Mouse (Mus musculus) CH12.LX (cell line): ENCODE data around the gene Traf2. TPM values are rescaled to one million over a fixed set of nuclear protein-coding genes. Genes with fewer than 3 reads are reported as not detected.
A peak's percentile ranks its signal among the peaks of the same experiment; 100 is the strongest.

Source experiments
- DNase-seq: peaks from one replicate; pipeline ENCODE4 v3.0.0-alpha.2; 2013; ENCODE audit errors: extremely low read depth
- H3K27ac ChIP-seq: 2 replicates; pipeline ENCODE4 v1.5.1; 2012; ENCODE audit warnings: low read depth, mild to moderate bottlenecking, control low read depth, moderate library complexity; ENCODE audit not compliant: insufficient read depth
- H3K27me3 ChIP-seq: replicated peaks from 2 replicates; pipeline ENCODE3; 2012; ENCODE audit warnings: inconsistent platforms
- H3K36me3 ChIP-seq, 2 experiments: replicated peaks in 1 of 2; 2 replicates each; pipeline versions ENCODE3 to v1.6.1; 2012; ENCODE audit warnings: inconsistent platforms in 1 of 2, low read length in 1 of 2, mild to moderate bottlenecking in 1 of 2, mixed read lengths in 1 of 2, moderate library complexity in 1 of 2; ENCODE audit not compliant: control insufficient read depth in 1 of 2, insufficient read depth in 1 of 2
- H3K4me1 ChIP-seq, 2 experiments: 2 replicates each; pipeline ENCODE4 v1.6.1; 2012; ENCODE audit warnings: inconsistent platforms in 1 of 2, moderate library complexity in 1 of 2; ENCODE audit not compliant: insufficient read depth in 2 of 2, control insufficient read depth in 1 of 2
- H3K4me2 ChIP-seq: 2 replicates; pipeline ENCODE4 v1.6.1; 2012; ENCODE audit warnings: low read depth, mild to moderate bottlenecking, control low read depth; ENCODE audit not compliant: poor library complexity, insufficient read depth, severe bottlenecking
- H3K4me3 ChIP-seq, 3 experiments: fragments of 150-350 bp in 1 of 3; sonication (generic) in 1 of 3; replicated peaks in 1 of 3; 2 replicates each; pipeline versions ENCODE3 to v1.5.1; 2011 to 2012; ENCODE audit warnings: low read depth in 2 of 3, low read length in 2 of 3, mild to moderate bottlenecking in 2 of 3, moderate library complexity in 2 of 3, control low read depth in 1 of 3, improper control_type of control experiment in 1 of 3, inconsistent platforms in 1 of 3, mixed read lengths in 1 of 3; ENCODE audit not compliant: poor library complexity in 1 of 3
- H3K79me2 ChIP-seq: replicated peaks from 2 replicates; pipeline ENCODE4 v1.6.1; 2012; ENCODE audit warnings: mild to moderate bottlenecking, moderate library complexity; ENCODE audit not compliant: control insufficient read depth, poor library complexity, insufficient read depth, severe bottlenecking; ENCODE audit errors: extremely low read depth
- H3K9ac ChIP-seq: 2 replicates; pipeline ENCODE4 v1.6.1; 2012; ENCODE audit warnings: low read depth, mild to moderate bottlenecking, control low read depth, moderate library complexity; ENCODE audit not compliant: insufficient read depth
- H3K9me3 ChIP-seq: replicated peaks from 2 replicates; pipeline ENCODE3; 2012; ENCODE audit warnings: low read length, inconsistent platforms, mixed read lengths
- BHLHE40 ChIP-seq: IDR thresholded peaks from 2 replicates; pipeline ENCODE4 v1.6.1; 2011; ENCODE audit warnings: mild to moderate bottlenecking, low read depth, low read length, improper control_type of control experiment
- CHD1 ChIP-seq: IDR thresholded peaks from 2 replicates; pipeline ENCODE4 v1.6.1; 2012; ENCODE audit warnings: low read depth, low read length, improper control_type of control experiment, inconsistent platforms
- CHD2 ChIP-seq: IDR thresholded peaks from 2 replicates; pipeline ENCODE4 v1.6.1; 2011; ENCODE audit warnings: low read length, improper control_type of control experiment
- CTCF ChIP-seq, 2 experiments: IDR thresholded peaks in 1 of 2; conservative IDR thresholded peaks in 1 of 2; 2 replicates each; pipeline ENCODE4 v1.5.1; 2011 to 2012; ENCODE audit warnings: low read depth in 2 of 2, low read length in 2 of 2, improper control_type of control experiment in 1 of 2, inconsistent platforms in 1 of 2, mild to moderate bottlenecking in 1 of 2, moderate library complexity in 1 of 2
- E2F4 ChIP-seq: IDR thresholded peaks from 2 replicates; pipeline ENCODE4 v1.6.1; 2011; ENCODE audit warnings: low read depth, low read length, improper control_type of control experiment; ENCODE audit not compliant: insufficient replicate concordance
- ELF1 ChIP-seq: IDR thresholded peaks from 2 replicates; pipeline ENCODE4 v1.6.1; 2014; ENCODE audit warnings: low read depth, mild to moderate bottlenecking, inconsistent platforms, low read length, improper control_type of control experiment
- EP300 ChIP-seq: IDR thresholded peaks from 2 replicates; pipeline ENCODE4 v1.6.1; 2011; ENCODE audit warnings: low read length, improper control_type of control experiment
- ETS1 ChIP-seq: conservative IDR thresholded peaks from 2 replicates; pipeline ENCODE4 v1.6.1; 2012; ENCODE audit warnings: low read depth, mild to moderate bottlenecking, inconsistent platforms, low read length, improper control_type of control experiment, moderate library complexity
- GABPA ChIP-seq: IDR thresholded peaks from 2 replicates; pipeline ENCODE4 v1.6.1; 2012; ENCODE audit warnings: low read depth, low read length, improper control_type of control experiment, inconsistent platforms; ENCODE audit not compliant: insufficient replicate concordance
- HCFC1 ChIP-seq: IDR thresholded peaks from 2 replicates; pipeline ENCODE4 v1.6.1; 2012; ENCODE audit warnings: low read depth, mild to moderate bottlenecking, inconsistent platforms, low read length, improper control_type of control experiment
- IRF4 ChIP-seq: IDR thresholded peaks from 2 replicates; pipeline ENCODE4 v1.6.1; 2014; ENCODE audit warnings: low read depth, mild to moderate bottlenecking, inconsistent platforms, low read length, improper control_type of control experiment
- JUN ChIP-seq: IDR thresholded peaks from 2 replicates; pipeline ENCODE4 v1.6.1; 2011; ENCODE audit warnings: low read depth, mild to moderate bottlenecking, low read length, improper control_type of control experiment, moderate library complexity; ENCODE audit not compliant: insufficient read depth
- JUND ChIP-seq: conservative IDR thresholded peaks from 2 replicates; pipeline ENCODE4 v1.6.1; 2011; ENCODE audit warnings: low read depth, low read length, improper control_type of control experiment
- KAT2A ChIP-seq: IDR thresholded peaks from 2 replicates; pipeline ENCODE4 v1.6.1; 2012; ENCODE audit warnings: low read length, improper control_type of control experiment, inconsistent platforms; ENCODE audit not compliant: insufficient replicate concordance
- MAFK ChIP-seq: IDR thresholded peaks from 2 replicates; pipeline ENCODE4 v1.6.1; 2011; ENCODE audit warnings: low read length, improper control_type of control experiment; ENCODE audit not compliant: insufficient replicate concordance
- MAX ChIP-seq: IDR thresholded peaks from 2 replicates; pipeline ENCODE4 v1.6.1; 2011; ENCODE audit warnings: low read length, improper control_type of control experiment
- MAZ ChIP-seq: IDR thresholded peaks from 2 replicates; pipeline ENCODE4 v1.6.1; 2012; ENCODE audit warnings: low read depth, mild to moderate bottlenecking, inconsistent platforms, low read length, improper control_type of control experiment, moderate library complexity
- MEF2A ChIP-seq: IDR thresholded peaks from 2 replicates; pipeline ENCODE4 v1.6.1; 2014; ENCODE audit warnings: low read depth, mild to moderate bottlenecking, inconsistent platforms, low read length, improper control_type of control experiment, borderline replicate concordance
- MXI1 ChIP-seq: IDR thresholded peaks from 2 replicates; pipeline ENCODE4 v1.6.1; 2011; ENCODE audit warnings: mild to moderate bottlenecking, low read depth, low read length, improper control_type of control experiment
- MYC ChIP-seq: IDR thresholded peaks from 2 replicates; pipeline ENCODE4 v1.6.1; 2011; ENCODE audit warnings: low read depth, mild to moderate bottlenecking, improper control_type of control experiment, low read length
- NELFE ChIP-seq: IDR thresholded peaks from 2 replicates; pipeline ENCODE4 v1.6.1; 2011; ENCODE audit warnings: low read depth, low read length, improper control_type of control experiment
- NRF1 ChIP-seq: IDR thresholded peaks from 2 replicates; pipeline ENCODE4 v1.6.1; 2014; ENCODE audit warnings: low read depth, mild to moderate bottlenecking, inconsistent platforms, low read length, improper control_type of control experiment, moderate library complexity
- PAX5 ChIP-seq: IDR thresholded peaks from 2 replicates; pipeline ENCODE4 v1.6.1; 2012; ENCODE audit warnings: low read length, inconsistent platforms, mixed read lengths
- POLR2A ChIP-seq: IDR thresholded peaks from 2 replicates; pipeline ENCODE4 v1.6.1; 2011; ENCODE audit warnings: low read depth, mild to moderate bottlenecking, improper control_type of control experiment, low read length
- POLR2AphosphoS2 ChIP-seq: IDR thresholded peaks from 2 replicates; pipeline ENCODE4 v1.6.1; 2011; ENCODE audit warnings: low read depth, low read length, improper control_type of control experiment
- RAD21 ChIP-seq: IDR thresholded peaks from 2 replicates; pipeline ENCODE4 v1.6.1; 2011; ENCODE audit warnings: low read depth, mild to moderate bottlenecking, low read length, improper control_type of control experiment, moderate library complexity
- RCOR1 ChIP-seq: conservative IDR thresholded peaks from 2 replicates; pipeline ENCODE4 v1.6.1; 2012; ENCODE audit warnings: low read depth, mild to moderate bottlenecking, inconsistent platforms, low read length, improper control_type of control experiment
- SIN3A ChIP-seq: IDR thresholded peaks from 2 replicates; pipeline ENCODE4 v1.6.1; 2012; ENCODE audit warnings: low read length, improper control_type of control experiment, inconsistent platforms
- SMC3 ChIP-seq: IDR thresholded peaks from 2 replicates; pipeline ENCODE4 v1.6.1; 2011; ENCODE audit warnings: low read depth, low read length, improper control_type of control experiment
- TBP ChIP-seq: conservative IDR thresholded peaks from 2 replicates; pipeline ENCODE4 v1.6.1; 2011; ENCODE audit warnings: low read depth, low read length, improper control_type of control experiment
- TCF12 ChIP-seq: IDR thresholded peaks from 2 replicates; pipeline ENCODE4 v1.6.1; 2014; ENCODE audit warnings: low read depth, mild to moderate bottlenecking, inconsistent platforms, low read length, improper control_type of control experiment
- UBTF ChIP-seq: IDR thresholded peaks from 2 replicates; pipeline ENCODE4 v1.6.1; 2012; ENCODE audit warnings: low read depth, mild to moderate bottlenecking, inconsistent platforms, low read length, improper control_type of control experiment, moderate library complexity
- USF1 ChIP-seq: IDR thresholded peaks from 2 replicates; pipeline ENCODE4 v1.6.1; 2014; ENCODE audit warnings: low read depth, mild to moderate bottlenecking, inconsistent platforms, low read length, improper control_type of control experiment
- USF2 ChIP-seq: conservative IDR thresholded peaks from 2 replicates; pipeline ENCODE4 v1.6.1; 2011; ENCODE audit warnings: low read depth, low read length, improper control_type of control experiment
- ZC3H11A ChIP-seq: IDR thresholded peaks from 2 replicates; pipeline ENCODE4 v1.6.1; 2012; ENCODE audit warnings: low read depth, mild to moderate bottlenecking, inconsistent platforms, low read length, improper control_type of control experiment
- ZKSCAN1 ChIP-seq: IDR thresholded peaks from 2 replicates; pipeline ENCODE4 v1.6.1; 2012; ENCODE audit warnings: low read depth, inconsistent platforms, low read length, improper control_type of control experiment, borderline replicate concordance
- ZMIZ1 ChIP-seq: IDR thresholded peaks from 2 replicates; pipeline ENCODE4 v1.6.1; 2012; ENCODE audit warnings: low read depth, mild to moderate bottlenecking, inconsistent platforms, low read length, improper control_type of control experiment
- ZNF384 ChIP-seq: IDR thresholded peaks from 2 replicates; pipeline ENCODE4 v1.6.1; 2012; ENCODE audit warnings: low read depth, low read length, improper control_type of control experiment, inconsistent platforms
- dilution Hi-C: fragments of 300-500 bp; cut with MboI; formaldehyde crosslinking; loops from 2 replicates; pipeline ENCODE4 v1.14.3; 2020; ENCODE audit warnings: low sequenced_read_pairs; ENCODE audit not compliant: extremely low pct_unique_long_range_greater_than_20kb, extremely low pct_ligation_motif_present
- in situ Hi-C: fragments of 300-500 bp; cut with MboI; formaldehyde crosslinking; loops from 3 replicates; pipeline ENCODE4 v1.14.3; 2019; ENCODE audit warnings: low sequenced_read_pairs, low pct_ligation_motif_present, low pct_unique_long_range_greater_than_20kb, mixed read lengths
- polyA plus RNA-seq: library from polyadenylated mRNA; unstranded; fragments of >175 nt; gene quantifications from 2 replicates; pipeline ENCODE4 v1.2.1, GENCODE M21; 2012; ENCODE audit warnings: low read depth; ENCODE audit not compliant: insufficient read length
- total RNA-seq, 2 experiments: library from RNA; depleted of rRNA; stranded (reverse); fragments of 300-350 nt in 1 of 2; fragments of >200 nt in 1 of 2; gene quantifications; 2 replicates each; pipeline ENCODE4 v1.2.3; 2012 to 2014

The Traf2 gene
- total RNA-seq (2012; rRNA removed) (25.1 and 27.7 TPM in 2 replicates), total RNA-seq (2014; rRNA removed) (17.9 and 19.3 TPM in 2 replicates), polyA plus RNA-seq (26.3 and 26.4 TPM in 2 replicates)

DNA sequence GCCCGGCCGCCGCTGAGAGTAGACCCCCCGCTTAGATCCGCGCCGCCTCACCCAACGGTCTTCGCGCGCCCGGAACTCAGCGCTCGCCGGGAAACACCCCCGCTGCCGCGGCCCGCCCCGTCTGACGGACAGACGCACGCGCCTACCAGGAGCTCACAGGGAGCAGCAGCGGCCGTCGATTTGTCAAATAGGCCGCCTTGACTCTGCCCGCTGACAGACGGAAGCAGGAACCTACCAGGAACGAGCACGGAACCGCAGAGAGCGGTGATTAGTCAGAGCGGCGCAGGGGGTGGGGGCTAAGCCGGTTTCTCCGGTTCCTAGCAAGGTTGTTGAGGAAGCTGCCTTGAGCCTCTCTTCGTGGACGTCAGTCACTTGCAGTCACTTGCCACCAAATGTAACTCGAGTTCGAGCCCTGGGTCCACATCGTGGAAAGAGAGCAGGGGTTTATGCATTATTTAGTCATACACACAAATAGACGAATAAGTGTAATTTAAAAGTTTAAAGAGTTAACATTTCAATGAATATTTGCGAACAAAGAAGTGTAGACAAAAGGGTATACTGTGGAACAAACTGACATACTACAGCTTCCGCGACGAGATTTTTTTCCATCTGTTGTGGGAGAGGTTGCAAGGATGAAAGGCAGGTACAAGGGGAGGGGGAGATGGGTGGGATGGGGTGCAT, at the start of gene Traf2:
TSS of gene Traf2 (minus strand) at position 130 of the 681 bp plus-strand sequence.
- H3K4me2 ChIP-seq, result peak within 1 kb of the TSS; percentile 95
- no peaks in the 10 kb centered on the region for H3K9me3 ChIP-seq
- dilution Hi-C loops (no loop called here), in situ Hi-C loops (no loop called here)
- peak within 1 kb of the TSS; percentile 77 for H3K9ac ChIP-seq
- TF ChIP-seq CHD2, result peak; percentile 97
- TF ChIP-seq KAT2A, result 0 out of 2 replicates have a peak, but pooled peaks have one; percentile 54
- peak; percentile 75; the same call in 1 of the 2 replicates for TF ChIP-seq NELFE
- TF ChIP-seq BHLHE40, result no peak
- no peak for TF ChIP-seq USF2
- no peak; the same call in 1 of the 2 replicates for TF ChIP-seq MEF2A
- TF ChIP-seq ETS1, result no peak
- TF ChIP-seq TCF12, result peak; percentile 66
- no peak for TF ChIP-seq ZKSCAN1
- TF ChIP-seq ZC3H11A, result no peak
- peak; percentile 80 for TF ChIP-seq POLR2A
- no peak for TF ChIP-seq RCOR1
- TF ChIP-seq CHD1, result no peak
- peak; percentile 83 for TF ChIP-seq ELF1
- TF ChIP-seq MYC, result no peak
- no peak for TF ChIP-seq GABPA
- peak; percentile 67 for TF ChIP-seq NRF1
- no peak for TF ChIP-seq ZNF384
- TF ChIP-seq USF1, result no peak
- 0 out of 2 replicates have a peak, but pooled peaks have one; percentile 57 for TF ChIP-seq MXI1
- peak; percentile 87 for TF ChIP-seq ZMIZ1
- TF ChIP-seq MAX, result no peak; the same call in 1 of the 2 replicates
- TF ChIP-seq JUND, result no peak
- TF ChIP-seq IRF4, result no peak
- peak; percentile 64 for TF ChIP-seq HCFC1
- TF ChIP-seq MAFK, result no peak
- no peak for TF ChIP-seq EP300
- TF ChIP-seq PAX5, result no peak
- 0 out of 2 replicates have a peak, but pooled peaks have one; percentile 6 for TF ChIP-seq E2F4
- no peak for TF ChIP-seq JUN
- no peak for TF ChIP-seq SMC3
- no peak for TF ChIP-seq MAZ
- peak; percentile 84 for TF ChIP-seq TBP
- 0 out of 2 replicates have a peak, but pooled peaks have one; percentile 7 for TF ChIP-seq UBTF
- no peak for TF ChIP-seq CTCF (conservative IDR thresholded peaks at IDR 0.05 in 1 of 2, IDR thresholded peaks at IDR 0.05 in 1 of 2; ENCODE audit: low read depth in 2 of 2, low read length in 2 of 2)
- TF ChIP-seq POLR2AphosphoS2, result no peak
- no peak for TF ChIP-seq RAD21
- no peak; the same call in 1 of the 2 replicates for TF ChIP-seq SIN3A
- H3K36me3 ChIP-seq, result peaks cover 9 to 26% of the 10 kb centered on the region in 2 experiments
- DNase-seq, result peak; percentile 99
- H3K4me1 ChIP-seq, result peaks cover 44 to 74% of the 10 kb centered on the region in 2 experiments
- peak within 1 kb of the TSS; percentile 64 for H3K27ac ChIP-seq
- no peaks in the 10 kb centered on the region for H3K27me3 ChIP-seq
- peak within 1 kb of the TSS; percentile 79 to 96 (median 88) for H3K4me3 ChIP-seq
- peaks cover 45% of the 10 kb centered on the region for H3K79me2 ChIP-seq
